Mouse (Mus musculus): ENCODE measurements at regions not wholly inside any gene's neighbourhood (a gene's known extent, or its start where the extent isn't known, plus 50 kb on each side); places are given as distances from the start of the nearest gene placed in this dataset.
"Not testable (repeated sequence)": the region's sequence is repeated elsewhere in the genome, so short reads cannot be mapped to it uniquely, and the experiment has no call there.

DNA sequence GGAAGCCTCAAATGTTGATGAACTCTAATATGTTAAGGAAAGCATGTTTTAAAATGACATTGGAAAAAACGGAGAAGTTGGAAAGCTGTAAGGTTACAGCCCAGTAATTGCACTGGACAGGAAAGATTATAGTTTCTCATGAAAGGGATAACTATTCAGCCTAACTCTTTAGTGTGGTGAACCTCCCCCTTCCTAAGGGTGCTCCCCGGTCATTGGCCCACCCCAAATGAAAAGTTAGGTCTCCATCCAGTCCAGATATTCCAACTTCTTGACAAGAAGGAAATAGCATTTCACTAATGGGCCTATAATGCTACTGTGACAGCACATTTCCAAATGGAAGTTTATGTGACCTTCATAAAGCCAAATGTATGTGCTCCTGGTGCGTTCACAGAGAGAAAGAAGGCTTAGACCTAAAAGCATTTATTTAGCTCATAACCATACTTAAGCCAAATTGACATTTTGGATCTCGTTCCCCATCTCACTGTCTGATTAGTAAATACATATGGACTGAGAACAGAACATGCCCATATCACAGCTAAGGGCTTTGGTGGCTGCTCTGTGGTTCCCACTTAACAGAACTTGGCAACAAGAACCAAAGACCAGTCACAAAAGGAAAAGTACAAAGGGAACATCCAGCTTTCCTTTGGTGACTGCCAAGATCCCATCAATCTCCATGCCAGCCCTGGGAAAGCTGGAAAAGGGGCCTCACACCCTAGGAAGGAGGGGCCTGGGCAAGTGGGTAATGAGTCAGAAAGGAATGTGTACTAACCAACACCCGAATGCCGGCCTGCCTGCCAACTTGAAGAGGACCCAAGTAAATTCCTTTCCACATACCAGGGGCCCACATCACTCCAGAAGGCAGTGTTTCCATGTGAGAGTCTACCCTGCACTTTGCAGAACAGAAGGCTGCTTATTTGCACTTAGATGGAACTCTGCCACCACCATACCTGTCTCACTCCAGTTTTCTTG lies 155.1 kb upstream of the Chst7 start:
- DNase-seq (ENCODE audit: low spot score in 2 of 2) = peak in 1 of 2 experiments; percentile 18

DNA sequence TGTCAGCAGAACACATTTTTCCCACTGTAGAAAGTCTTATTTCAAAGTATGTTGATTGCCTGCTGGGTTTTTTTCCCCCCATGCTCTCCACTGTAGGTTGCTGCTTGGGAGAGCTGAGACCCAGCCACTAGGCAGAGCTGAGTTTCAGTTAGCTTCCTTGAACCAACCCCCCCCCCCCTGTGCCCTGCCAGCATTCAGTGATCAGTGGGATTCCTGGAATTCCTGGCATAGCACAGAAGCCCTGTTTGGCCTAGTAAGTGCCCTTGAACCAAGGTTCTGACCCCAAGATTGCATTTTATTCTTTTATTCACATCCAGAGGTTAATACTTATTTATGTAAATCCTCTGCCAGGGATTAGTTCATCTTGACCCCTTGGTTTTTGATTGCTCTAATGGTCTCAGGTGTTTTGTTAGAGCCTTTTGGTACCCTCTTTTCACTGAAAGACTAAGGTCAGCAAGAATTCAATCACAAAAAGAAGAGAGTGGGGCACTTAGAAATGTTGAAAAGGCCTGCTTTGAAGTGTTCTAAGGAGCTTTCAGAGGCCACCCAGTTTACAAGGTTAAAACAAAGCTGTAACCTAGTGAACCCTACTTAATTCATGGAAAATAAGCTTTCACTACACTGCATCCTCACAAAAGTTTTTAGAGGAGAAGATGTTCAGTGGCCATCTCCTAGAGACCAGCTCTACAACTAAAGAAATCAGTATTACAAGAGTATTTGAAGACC lies 152.6 kb upstream of the Chst7 start:
- DNase-seq (ENCODE audit: low spot score in 2 of 2) = no peak

DNA sequence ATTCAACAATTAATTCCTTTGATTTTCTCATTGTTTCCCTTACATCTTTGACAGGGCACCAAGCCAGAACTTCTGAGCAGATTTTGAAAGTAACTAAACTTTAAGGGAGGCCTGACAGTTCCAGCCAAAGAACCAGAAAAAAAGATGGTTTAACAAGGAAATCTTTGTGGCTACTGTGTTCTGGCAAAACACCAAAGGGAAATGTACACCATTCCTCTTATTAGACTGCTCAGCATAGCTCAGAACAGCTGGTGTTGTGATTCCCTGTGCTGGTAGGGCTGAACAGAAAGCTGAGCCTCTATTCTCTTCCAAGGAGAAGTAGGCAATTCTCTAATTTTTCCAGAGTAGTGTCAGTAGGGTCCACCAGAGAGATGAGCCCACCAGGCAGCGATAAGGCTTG lies 142.4 kb upstream of the Chst7 start:
- no peak for DNase-seq (ENCODE audit: low spot score in 2 of 2)

DNA sequence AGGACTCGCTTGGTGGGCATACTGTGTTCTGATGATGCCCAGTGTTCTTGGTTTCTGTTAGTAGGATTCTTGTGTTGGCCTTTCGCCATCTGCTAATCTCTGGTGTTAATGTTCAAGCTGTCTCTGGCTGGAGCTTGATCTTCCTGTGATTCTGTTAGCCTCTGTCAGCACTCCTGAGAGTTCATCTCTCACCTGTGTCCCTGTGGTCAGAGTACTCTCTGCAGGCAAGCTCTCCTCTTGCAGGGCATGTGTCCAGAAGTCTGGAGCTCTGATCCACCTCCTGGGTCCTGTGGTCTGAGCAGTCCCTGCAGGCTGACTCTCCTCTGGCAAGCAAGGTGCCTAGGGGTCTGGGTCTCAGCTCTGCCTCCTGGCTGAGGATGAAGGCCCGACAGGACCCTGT lies 130.0 kb upstream of the Chst7 start:
- not testable (repeated sequence) for DNase-seq (ENCODE audit: low spot score in 2 of 2)

DNA sequence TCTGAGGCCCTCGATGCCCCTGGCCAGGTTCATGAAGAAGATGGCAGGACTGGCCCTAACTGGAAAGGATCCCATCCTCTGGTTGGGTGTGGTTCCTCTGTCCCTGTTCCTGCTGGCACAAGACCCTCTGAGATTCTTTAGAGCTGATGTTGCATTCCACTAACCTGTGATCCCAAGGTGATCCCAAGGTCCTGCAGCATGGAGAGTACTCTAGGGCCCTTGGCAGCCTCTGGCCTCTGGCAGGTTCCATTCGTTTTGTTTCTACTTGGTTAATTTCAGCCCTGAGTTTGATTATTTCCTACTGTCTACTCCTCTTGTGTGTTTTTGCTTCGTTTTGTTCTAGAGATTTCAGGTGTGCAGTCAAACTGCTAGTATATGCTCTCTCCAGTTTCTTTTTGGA lies 129.5 kb upstream of the Chst7 start:
- no peak for DNase-seq (ENCODE audit: low spot score in 2 of 2)

DNA sequence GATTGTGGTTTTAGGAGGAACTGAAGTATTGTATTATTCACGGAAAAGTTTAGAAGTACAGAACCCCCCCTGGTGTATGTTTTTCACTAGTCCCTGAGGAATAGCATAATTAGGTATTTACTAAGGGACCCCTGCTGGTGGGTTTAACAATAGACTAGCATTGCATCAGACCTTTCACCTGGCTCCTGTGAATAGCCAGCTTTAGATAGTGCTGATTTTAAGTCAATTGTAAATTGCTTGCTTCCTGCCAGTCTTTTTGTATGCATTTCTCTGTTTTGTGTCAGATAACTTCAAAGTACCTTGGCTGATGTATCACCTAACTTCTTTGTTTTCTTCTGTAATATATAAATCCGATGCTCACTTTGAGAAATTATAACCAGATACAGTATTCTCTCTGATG lies 116.1 kb upstream of the Chst7 start:
- DNase-seq (ENCODE audit: low spot score in 2 of 2) = no peak

All from adrenal gland, adult 18-20 months (tissue).